Mouse (Mus musculus) neutrophil, adult 59 days (primary cell): Measurements from ENCODE around the gene Nol9. TPM values are rescaled to one million over a fixed set of nuclear protein-coding genes. Genes with fewer than 3 reads are reported as not detected.

Source experiments
- total RNA-seq, 2 experiments: library from RNA; stranded (reverse); gene quantifications; 1 replicate in 1 of 2; 2 replicates in 1 of 2; pipeline ENCODE4 v1.2.4; 2023

Nol9 gene
- total RNA-seq, result 10 to 100 TPM; 11.5 to 14.5 TPM

GRCm38 (mm10) chr4:152038985-152039830 lies at the start of gene Nol9:
Nol9 (plus strand) TSS chr4:152039321.

GRCm38 (mm10) chr4:151996173-151996950 lies 42.8 kb upstream of the Nol9 start, which contains the start of gene Phf13:
Phf13 (minus strand) TSS chr4:151996258.

GRCm38 (mm10) chr4:152008622-152009075 lies 30.5 kb upstream of the Nol9 start, which contains the start of gene Klhl21:
Klhl21 (plus strand) TSS chr4:152008803.

GRCm38 (mm10) chr4:152027524-152027923 lies 11.6 kb upstream of the Nol9 start, which contains the start of gene Zbtb48:
Zbtb48 (minus strand) TSS chr4:152027671.

GRCm38 (mm10) chr4:152038225-152038984 lies 716 bp upstream of the Nol9 start, which contains the start of gene Tas1r1:
Tas1r1 (minus strand) TSS chr4:152038568.

GRCm38 (mm10) chr4:152072121-152072601 lies 33.0 kb downstream of the Nol9 start, which contains the start of gene Plekhg5:
Plekhg5 (plus strand) TSS chr4:152072498.

Other genes starting within 250 kb of the Nol9 start
- 10 to 100 TPM; 19.6 to 27.0 TPM for gene Camta1, start 177.4 kb upstream of the Nol9 start, total RNA-seq
- 10 to 100 TPM; 32.3 to 34.7 TPM for gene Dnajc11, start 105.6 kb upstream of the Nol9 start, total RNA-seq
- 10 to 100 TPM; 17.6 to 18.6 TPM for gene Thap3, start 50.3 kb upstream of the Nol9 start, total RNA-seq
- 1 to 10 TPM; 3.7 to 5.1 TPM for gene Phf13, start 43.1 kb upstream of the Nol9 start, total RNA-seq
- 1 to 10 TPM; 6.5 to 7.6 TPM for gene Klhl21, start 30.5 kb upstream of the Nol9 start, total RNA-seq
- 10 to 100 TPM; 11.4 to 14.5 TPM for gene Zbtb48, start 11.7 kb upstream of the Nol9 start, total RNA-seq
- under 1 TPM; 0.31 to 0.33 TPM for gene Tas1r1, start 753 bp upstream of the Nol9 start, total RNA-seq
- gene Plekhg5, start 33.2 kb downstream of the Nol9 start, total RNA-seq, result 1 to 10 TPM; 2.5 to 6.8 TPM
- gene Tnfrsf25, start 76.6 kb downstream of the Nol9 start, total RNA-seq, result under 1 TPM in 1 of 2 experiments, not detected in 1; 0.29 TPM
- gene Espn, start 113.0 kb downstream of the Nol9 start, total RNA-seq, result under 1 TPM; 0.38 to 0.90 TPM
- gene Hes2, start 119.5 kb downstream of the Nol9 start, total RNA-seq, result not detected
- gene Acot7, start 138.8 kb downstream of the Nol9 start, total RNA-seq, result 10 to 100 TPM; 26.6 to 35.1 TPM
- gene Gpr153, start 234.9 kb downstream of the Nol9 start, total RNA-seq, result under 1 TPM; 0.44 TPM